Mouse (Mus musculus) retina, embryonic 14.5 days (tissue): ENCODE measurements at regions not wholly inside any gene's neighbourhood (a gene's known extent, or its start where the extent isn't known, plus 50 kb on each side); places are given as distances from the start of the nearest gene placed in this dataset.

Source experiments
- DNase-seq: peaks from one replicate; pipeline ENCODE4 v3.0.0-alpha.2; 2015; ENCODE audit warnings: low spot score

- no peak for DNase-seq
Measured at GRCm38 (mm10) chr3:132484814-132485213, 144.8 kb upstream of the Gimd1 start.

GRCm38 (mm10) chr3:132485553-132485952 lies 144.1 kb upstream of the Gimd1 start:
- no peak for DNase-seq

DNA sequence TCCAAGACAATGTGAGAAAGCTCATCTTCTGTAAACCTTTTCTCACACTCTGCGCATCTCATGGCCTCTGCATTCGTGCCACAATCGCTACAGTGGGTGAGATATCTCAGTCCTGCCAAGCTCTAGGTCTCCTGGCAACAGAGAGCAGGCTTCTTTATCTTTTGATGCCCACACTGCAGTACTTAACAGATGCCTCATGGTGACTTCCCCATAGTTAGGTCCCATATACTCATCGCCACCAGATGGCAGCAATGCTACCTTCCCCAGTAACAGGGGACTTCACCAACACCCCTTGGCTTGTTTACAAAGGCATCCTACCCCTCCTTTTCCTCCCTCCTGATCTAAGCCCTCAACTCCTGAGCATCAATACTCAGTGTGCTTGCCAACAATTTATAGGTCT lies 123.5 kb upstream of the Gimd1 start:
- peak; percentile 85 for DNase-seq

- no peak for DNase-seq
Measured at GRCm38 (mm10) chr3:132510240-132510639, 119.4 kb upstream of the Gimd1 start.

- no peak for DNase-seq
Measured at GRCm38 (mm10) chr3:132512526-132513102, 117.0 kb upstream of the Gimd1 start.

DNA sequence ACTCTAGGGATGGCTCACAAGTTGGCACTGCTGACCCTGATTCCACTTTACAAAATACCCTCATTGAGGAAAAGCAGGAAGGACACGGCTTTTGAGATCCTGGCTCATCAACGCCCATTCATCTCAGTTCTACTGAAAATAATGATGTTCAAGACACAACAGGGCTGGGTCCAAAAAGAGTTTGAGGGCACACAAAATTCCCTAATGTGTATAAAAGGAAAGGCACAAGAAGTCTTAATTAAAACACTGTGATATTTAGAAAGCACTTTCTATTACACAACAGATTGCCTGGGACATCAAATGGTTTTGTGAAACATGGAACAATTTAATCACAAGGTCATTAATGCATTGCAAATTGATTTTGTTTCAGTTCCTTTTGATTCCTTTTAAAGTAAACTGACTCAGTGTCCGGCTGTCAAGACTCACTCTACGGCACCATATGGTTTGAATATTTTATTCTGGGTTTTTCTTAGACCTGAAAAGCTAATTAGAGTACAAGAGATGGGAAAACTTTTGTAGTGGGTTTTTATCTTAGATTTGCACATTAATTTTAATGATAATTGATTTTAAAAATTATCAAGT lies 96.2 kb upstream of the Gimd1 start:
- DNase-seq: no peak

- DNase-seq: no peak
Measured at GRCm38 (mm10) chr3:132539780-132540658, 89.6 kb upstream of the Gimd1 start.

DNA sequence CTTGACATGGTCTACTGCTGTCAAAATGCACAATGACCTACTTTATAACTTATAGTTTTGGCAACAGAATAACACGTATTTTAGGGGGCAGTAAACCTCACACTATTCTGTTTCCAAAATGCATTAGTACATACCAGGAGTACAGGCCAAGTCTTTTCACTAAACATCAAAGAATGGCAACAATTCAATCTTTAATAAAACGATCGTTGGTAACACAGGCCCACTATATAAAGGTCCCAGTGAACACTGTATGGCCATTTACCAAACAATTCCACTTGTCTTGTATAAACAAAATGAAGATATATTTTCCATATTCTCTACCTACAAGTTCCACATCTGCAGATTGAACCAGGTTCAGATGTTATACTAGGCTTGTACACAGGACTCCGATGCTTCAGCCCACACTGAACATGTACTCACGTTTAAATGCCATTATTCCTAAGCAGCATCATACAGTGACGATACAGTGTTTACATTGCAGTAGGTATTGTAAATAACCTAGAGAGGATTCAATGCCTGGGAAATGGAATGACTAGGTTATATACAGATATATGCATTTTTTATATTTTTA lies 78.3 kb upstream of the Gimd1 start:
- no peak for DNase-seq

GRCm38 (mm10) chr3:132565755-132566154 lies 63.9 kb upstream of the Gimd1 start:
- no peak for DNase-seq

GRCm38 (mm10) chr3:132566301-132566700 lies 63.3 kb upstream of the Gimd1 start:
- DNase-seq: no peak
